Mouse (Mus musculus) gonadal fat pad, adult 2 months (tissue): Measurements from ENCODE around the gene Mindy1. TPM values are rescaled to one million over a fixed set of nuclear protein-coding genes. Genes with fewer than 3 reads are reported as not detected.

Source experiments
- DNase-seq: peaks from one replicate; pipeline ENCODE4 v3.0.0-alpha.2; 2012; ENCODE audit warnings: low read depth
- polyA plus RNA-seq: library from polyadenylated mRNA; depleted of rRNA; stranded (reverse); fragments of >200 nt; gene quantifications from 2 replicates; pipeline ENCODE4 v1.2.3, GENCODE M21; 2012

Gene Mindy1
- polyA plus RNA-seq, 1 experiment, result 111 TPM

GRCm38 (mm10) chr3:95293537-95293936, 12.4 kb downstream of the Mindy1 start:
- no peak for DNase-seq

- DNase-seq, result no peak
These were observed 13.2 kb downstream of the Mindy1 start for GRCm38 (mm10) chr3:95294316-95294715.

- no peak for DNase-seq
These were observed 13.6 kb downstream of the Mindy1 start for GRCm38 (mm10) chr3:95294718-95295117.

GRCm38 (mm10) chr3:95295321-95296102, 14.4 kb downstream of the Mindy1 start:
- no peak for DNase-seq

- DNase-seq, result no peak
These were observed 14.9 kb downstream of the Mindy1 start for GRCm38 (mm10) chr3:95296103-95296469.

GRCm38 (mm10) chr3:95298018-95298417, 16.9 kb downstream of the Mindy1 start:
- peak; percentile 95 for DNase-seq

- DNase-seq, result no peak
These were observed 20.2 kb downstream of the Mindy1 start for GRCm38 (mm10) chr3:95301204-95301796.

- DNase-seq, result no peak
These were observed 25.1 kb downstream of the Mindy1 start for GRCm38 (mm10) chr3:95306244-95306643.

GRCm38 (mm10) chr3:95307100-95307499, 26.0 kb downstream of the Mindy1 start, which contains the start of gene Anxa9:
TSS of gene Anxa9 (minus strand) at chr3:95307176.
- no peak for DNase-seq

- DNase-seq, result no peak
These were observed 29.4 kb downstream of the Mindy1 start for GRCm38 (mm10) chr3:95310496-95310895.

- DNase-seq, result no peak
These were observed 30.1 kb downstream of the Mindy1 start for GRCm38 (mm10) chr3:95310968-95311882.

GRCm38 (mm10) chr3:95312623-95313022, 31.5 kb downstream of the Mindy1 start:
- no peak for DNase-seq

- DNase-seq, result no peak
These were observed 32.3 kb downstream of the Mindy1 start for GRCm38 (mm10) chr3:95313476-95313875.

GRCm38 (mm10) chr3:95314075-95314474, 32.9 kb downstream of the Mindy1 start:
- DNase-seq, result no peak

GRCm38 (mm10) chr3:95314486-95315093, 33.4 kb downstream of the Mindy1 start, which contains the start of gene Cers2:
TSS of gene Cers2 (plus strand) at chr3:95314791.
- DNase-seq, result no peak

GRCm38 (mm10) chr3:95315094-95315843, 34.1 kb downstream of the Mindy1 start:
- no peak for DNase-seq

GRCm38 (mm10) chr3:95315844-95316550, 34.9 kb downstream of the Mindy1 start:
- no peak for DNase-seq

GRCm38 (mm10) chr3:95317414-95318080, 36.4 kb downstream of the Mindy1 start:
- DNase-seq, result peak; percentile 90

- no peak for DNase-seq
These were observed 37.4 kb downstream of the Mindy1 start for GRCm38 (mm10) chr3:95318548-95318947.

- no peak for DNase-seq
These were observed 38.0 kb downstream of the Mindy1 start for GRCm38 (mm10) chr3:95319110-95319509.
